Mouse (Mus musculus) adrenal gland, postnatal 0 days (tissue): ENCODE results near the gene Gpr85. TPM values are rescaled to one million over a fixed set of nuclear protein-coding genes. Genes with fewer than 3 reads are reported as not detected.

Experiments
- polyA plus RNA-seq: library from polyadenylated mRNA; unstranded; fragments of >200 nt; fragmentation: Nextera tagmentation; extraction: Ambion mirVana; gene quantifications from 2 replicates; pipeline ENCODE4 v1.2.1, GENCODE M21; 2015

The Gpr85 gene
- 4.9 and 14.8 TPM in 2 replicates for polyA plus RNA-seq

DNA sequence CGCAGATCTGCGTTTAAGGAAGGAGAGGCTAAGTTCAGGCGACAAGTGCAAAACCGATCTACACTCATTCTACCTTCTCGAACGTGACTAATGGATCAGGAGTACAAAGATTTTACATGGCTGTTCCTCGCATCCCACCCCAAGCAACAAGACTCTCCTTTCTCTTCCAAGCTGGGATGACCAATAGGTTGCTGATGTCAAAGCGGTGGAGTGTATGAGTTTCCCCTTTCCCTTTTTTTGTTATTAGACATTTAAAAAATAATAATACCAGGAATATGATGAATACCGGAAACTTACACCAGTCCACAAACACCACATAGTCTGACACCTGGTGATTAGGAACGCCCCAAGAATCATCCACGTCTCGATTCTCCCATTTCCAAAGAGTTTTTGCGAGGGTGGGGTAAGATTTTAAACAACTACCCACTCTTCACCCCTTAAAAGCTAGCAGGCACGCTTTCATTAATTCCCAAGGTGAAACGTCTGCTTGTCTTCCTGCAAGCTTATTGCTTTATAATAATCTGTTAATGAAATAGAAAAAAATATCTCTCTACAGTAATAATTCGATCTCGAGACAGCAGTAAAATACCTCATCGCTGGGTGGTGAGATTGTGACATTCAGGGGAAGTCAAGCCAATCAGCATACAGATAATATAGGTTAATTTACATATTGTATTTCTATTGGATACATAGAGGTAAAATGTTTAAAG lies at the start of gene Gpr85:
Gpr85 (minus strand) TSS at position 598 of the 710 bp plus-strand sequence.

GRCm38 (mm10) chr6:13870919-13871624 lies 31.3 kb upstream of the Gpr85 start, which contains the start of gene 2610001J05Rik:
2610001J05Rik (minus strand) TSS chr6:13871518.

Other genes starting within 250 kb of the Gpr85 start
- 22.3 and 25.2 TPM in 2 replicates for gene Tmem168, start 231.8 kb downstream of the Gpr85 start, polyA plus RNA-seq
- 9.1 and 10.0 TPM in 2 replicates for gene Bmt2, start 162.0 kb downstream of the Gpr85 start, polyA plus RNA-seq
- 98.9 and 131 TPM in 2 replicates for gene 2610001J05Rik, start 31.6 kb upstream of the Gpr85 start, polyA plus RNA-seq